Mouse (Mus musculus) heart, embryonic 12.5 days (tissue): ENCODE measurements at regions not wholly inside any gene's neighbourhood (a gene's known extent, or its start where the extent isn't known, plus 50 kb on each side); places are given as distances from the start of the nearest gene placed in this dataset.

Experiments used
- ATAC-seq: fragments of 200-750 bp; cut with Nextera tagmentation; 2 replicates; pipeline ENCODE4 v1.8.0; 2017; ENCODE audit warnings: moderate TSS enrichment, moderate library complexity; ENCODE audit not compliant: insufficient number of reproducible peaks, low FRiP score
- H3K27ac ChIP-seq: fragments of 300-500 bp; sonication (generic); 2 replicates; pipeline ENCODE4 v1.5.1; 2016; ENCODE audit warnings: mild to moderate bottlenecking, moderate library complexity; ENCODE audit not compliant: poor library complexity, severe bottlenecking
- H3K27me3 ChIP-seq: fragments of 300-500 bp; sonication (generic); replicated peaks from 2 replicates; pipeline ENCODE4 v1.6.1; 2016; ENCODE audit warnings: mild to moderate bottlenecking, moderate library complexity
- H3K36me3 ChIP-seq: fragments of 300-500 bp; sonication (generic); 2 replicates; pipeline ENCODE4 v1.6.1; 2016; ENCODE audit warnings: mild to moderate bottlenecking, moderate library complexity
- H3K4me1 ChIP-seq: fragments of 300-500 bp; sonication (generic); replicated peaks from 2 replicates; pipeline ENCODE4 v1.6.1; 2016; ENCODE audit warnings: mild to moderate bottlenecking
- H3K4me2 ChIP-seq: fragments of 300-500 bp; sonication (generic); 2 replicates; pipeline ENCODE4 v1.6.1; 2016; ENCODE audit warnings: mild to moderate bottlenecking, moderate library complexity
- H3K4me3 ChIP-seq: fragments of 300-500 bp; sonication (generic); 2 replicates; pipeline ENCODE4 v1.5.1; 2016; ENCODE audit warnings: mild to moderate bottlenecking
- H3K9ac ChIP-seq: fragments of 300-500 bp; sonication (generic); 2 replicates; pipeline ENCODE4 v1.6.1; 2016; ENCODE audit warnings: mild to moderate bottlenecking, moderate library complexity
- H3K9me3 ChIP-seq: fragments of 300-500 bp; sonication (generic); replicated peaks from 2 replicates; pipeline ENCODE4 v1.6.1; 2016; ENCODE audit warnings: mild to moderate bottlenecking, moderate library complexity
- WGBS: fragments of 180-500 bp; shearing (Covaris S2); methylation state at CpG from one replicate; pipeline ENCODE4 v1.1.7; 2016; 5-methylcytosine and 5-hydroxymethylcytosine counted together

DNA sequence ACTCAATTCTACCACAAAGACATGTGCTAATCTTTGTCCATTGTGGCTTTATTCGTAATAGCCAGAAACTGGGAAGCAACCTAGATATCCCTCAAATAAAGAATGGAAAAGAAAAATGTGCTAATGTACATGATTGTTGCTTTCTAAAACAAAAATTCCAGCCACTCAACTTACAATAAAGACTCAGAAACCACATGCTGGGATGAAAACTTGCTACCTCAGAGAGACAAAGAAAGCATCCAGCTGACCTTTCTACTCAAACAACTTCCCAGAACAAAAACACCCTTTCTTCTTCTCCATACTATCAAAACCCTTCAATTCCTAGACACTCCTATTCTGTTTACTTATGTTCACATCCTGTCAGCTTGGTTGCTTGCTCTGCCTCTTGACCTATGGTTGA, 881.9 kb upstream of the Gm5150 start:
- no peak overlapping the region for H3K27ac ChIP-seq
- 72% methylated on average over 1 of the region's 1 CpGs for WGBS

DNA sequence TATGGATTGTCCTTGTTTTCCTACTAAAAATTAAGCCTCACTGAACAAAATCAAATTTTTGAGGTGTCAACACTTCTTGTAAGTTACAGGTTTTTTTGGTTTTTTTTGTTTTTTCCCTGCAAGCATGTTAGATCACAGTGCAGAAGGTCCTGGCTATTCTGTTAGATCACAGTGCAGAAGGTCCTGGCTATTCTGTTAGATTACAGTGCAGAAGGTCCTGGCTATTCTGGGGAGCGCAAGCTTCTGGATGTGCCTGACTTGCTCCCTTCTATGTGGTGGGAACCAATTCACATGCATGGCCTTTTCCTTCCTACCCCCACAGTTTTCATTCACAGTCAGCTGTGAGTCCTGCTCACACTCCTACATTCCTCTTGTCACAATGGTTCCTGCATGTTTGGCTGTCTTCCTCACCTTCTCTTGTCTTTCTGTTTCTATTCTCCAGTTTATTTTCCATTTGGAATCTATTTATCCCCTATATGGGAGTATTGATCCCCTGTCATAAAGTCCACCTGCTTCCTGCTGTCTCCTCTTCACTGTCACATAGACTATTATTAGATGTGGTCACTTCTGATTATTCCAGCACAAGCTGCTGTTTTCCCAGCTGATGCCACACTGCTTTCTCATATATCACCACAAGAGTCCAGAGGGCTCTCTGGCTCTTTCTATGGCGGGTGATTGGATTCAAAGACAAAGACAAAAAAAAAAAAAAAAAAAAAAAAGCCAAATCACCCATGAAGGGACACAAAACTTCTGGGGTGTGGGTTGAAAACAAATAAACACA, 866.3 kb upstream of the Gm5150 start:
- Histone ChIP-seq H3K36me3 (no peaks in the 10 kb centered on the region), H3K4me3 (no peak overlapping the region), H3K4me1 (no peaks in the 10 kb centered on the region), H3K9ac (no peak overlapping the region), H3K9me3 (no peaks in the 10 kb centered on the region), H3K27ac (no peak overlapping the region), H3K27me3 (no peaks in the 10 kb centered on the region), H3K4me2 (no peak overlapping the region)
- WGBS = 57% methylated on average over 2 of the region's 2 CpGs
- no peak for ATAC-seq

More for the DNA sequence above, 881.9 kb upstream of the Gm5150 start:
- H3K4me3 ChIP-seq = no peak overlapping the region
- no peaks in the 10 kb centered on the region for H3K36me3 ChIP-seq
- H3K4me1 ChIP-seq = no peaks in the 10 kb centered on the region
- no peak overlapping the region for H3K4me2 ChIP-seq
- no peak for ATAC-seq
- no peaks in the 10 kb centered on the region for H3K27me3 ChIP-seq
- H3K9ac ChIP-seq = no peak overlapping the region
- no peaks in the 10 kb centered on the region for H3K9me3 ChIP-seq

DNA sequence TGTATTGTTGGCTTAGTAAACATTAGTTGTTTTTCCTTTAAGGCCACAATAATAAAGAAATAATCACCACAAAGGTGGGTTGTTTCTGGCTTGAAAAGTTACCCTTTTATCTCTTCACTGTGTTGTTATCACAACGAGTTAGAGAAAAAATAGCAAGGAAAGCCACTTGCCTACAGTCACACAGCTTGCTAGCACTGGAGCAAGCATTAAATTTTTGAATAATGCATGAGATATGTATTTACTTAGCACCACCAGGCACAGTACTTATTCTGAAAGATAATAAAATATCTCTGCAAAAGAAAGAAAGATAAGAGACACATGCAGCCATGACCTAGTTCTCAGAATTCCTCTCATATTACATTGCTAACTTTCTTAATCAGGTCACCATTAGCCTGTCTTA, 853.8 kb upstream of the Gm5150 start:
- no peaks in the 10 kb centered on the region for H3K27me3 ChIP-seq
- H3K4me2 ChIP-seq = no peak overlapping the region
- ATAC-seq = no peak
- no peak overlapping the region for H3K27ac ChIP-seq
- H3K4me3 ChIP-seq = no peak overlapping the region
- H3K4me1 ChIP-seq = no peaks in the 10 kb centered on the region
- H3K9me3 ChIP-seq = no peaks in the 10 kb centered on the region
- H3K36me3 ChIP-seq = no peaks in the 10 kb centered on the region
- H3K9ac ChIP-seq = no peak overlapping the region
- WGBS = 15% methylated on average over 1 of the region's 1 CpGs

DNA sequence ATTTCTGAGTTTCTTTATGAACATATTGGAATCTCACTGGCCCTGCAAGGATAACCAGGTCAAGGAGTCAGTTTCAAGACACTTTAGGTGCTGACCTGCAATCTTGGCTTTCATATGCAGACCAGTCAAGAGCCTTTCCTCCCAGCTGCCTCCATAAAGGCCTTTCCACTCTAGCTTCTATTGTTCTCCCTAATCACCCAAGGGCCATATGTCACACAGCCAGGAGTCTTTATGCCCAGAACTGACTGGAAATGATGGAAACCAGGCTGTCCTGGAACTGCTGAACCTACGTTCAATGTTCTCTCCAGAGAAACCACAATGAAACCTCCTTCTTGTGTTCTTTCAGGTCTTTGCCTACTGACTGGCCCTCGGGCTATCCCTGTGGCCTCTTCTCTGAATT, 852.7 kb upstream of the Gm5150 start:
- Histone ChIP-seq H3K27ac (no peak overlapping the region), H3K4me1 (no peaks in the 10 kb centered on the region), H3K9ac (no peak overlapping the region), H3K9me3 (no peaks in the 10 kb centered on the region), H3K4me2 (no peak overlapping the region), H3K36me3 (no peaks in the 10 kb centered on the region), H3K27me3 (no peaks in the 10 kb centered on the region), H3K4me3 (no peak overlapping the region)
- WGBS = 58% methylated on average over 2 of the region's 2 CpGs
- ATAC-seq = no peak

DNA sequence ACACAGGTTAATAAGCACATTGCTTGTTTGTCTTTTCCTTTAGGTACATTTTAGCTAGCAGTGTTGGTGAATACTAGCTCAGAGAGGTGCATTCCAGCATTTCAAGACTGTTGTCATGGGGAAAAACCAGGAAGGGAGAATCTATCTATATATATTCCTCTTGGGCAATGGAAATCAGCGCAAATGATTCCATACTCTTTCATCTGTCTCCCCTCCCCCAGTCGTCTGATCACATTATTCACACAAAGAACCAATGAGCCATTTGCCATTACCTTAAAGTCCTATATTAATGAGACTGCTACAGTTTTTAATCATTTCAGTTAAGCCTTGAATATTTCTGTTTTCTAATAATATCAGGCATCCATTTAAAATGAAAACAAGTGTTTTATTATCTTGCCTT, 849.0 kb upstream of the Gm5150 start:
- Histone ChIP-seq H3K4me3 (no peak overlapping the region), H3K4me2 (no peak overlapping the region), H3K27ac (no peak overlapping the region), H3K9me3 (no peaks in the 10 kb centered on the region), H3K36me3 (no peaks in the 10 kb centered on the region), H3K27me3 (no peaks in the 10 kb centered on the region), H3K9ac (no peak overlapping the region), H3K4me1 (no peaks in the 10 kb centered on the region)
- ATAC-seq = no peak
- WGBS = 74% methylated on average over 2 of the region's 2 CpGs

DNA sequence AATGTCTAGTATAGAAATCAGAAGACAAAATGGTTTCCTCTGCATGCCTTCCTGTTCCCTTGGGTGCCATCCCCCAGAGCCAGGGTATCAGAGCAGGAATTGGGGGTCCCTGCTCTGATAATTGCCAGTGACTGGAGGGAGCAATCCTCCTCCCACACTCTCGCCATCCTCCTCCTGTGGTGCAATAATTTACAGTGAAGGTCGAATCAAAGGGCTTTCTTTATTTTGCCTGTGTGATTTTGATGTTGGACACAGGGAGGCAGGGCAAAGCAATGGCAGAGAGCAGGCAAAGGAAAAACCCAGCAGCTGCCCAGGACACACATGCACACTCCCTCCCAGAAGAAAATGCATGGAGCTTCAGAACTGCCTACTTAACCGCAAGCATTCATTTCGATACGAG, 847.8 kb upstream of the Gm5150 start:
- Histone ChIP-seq H3K27ac (no peak overlapping the region), H3K9ac (no peak overlapping the region), H3K4me2 (no peak overlapping the region), H3K4me3 (no peak overlapping the region), H3K27me3 (no peaks in the 10 kb centered on the region), H3K9me3 (no peaks in the 10 kb centered on the region), H3K36me3 (no peaks in the 10 kb centered on the region), H3K4me1 (no peaks in the 10 kb centered on the region)
- WGBS = 65% methylated on average over 5 of the region's 5 CpGs
- ATAC-seq = no peak

DNA sequence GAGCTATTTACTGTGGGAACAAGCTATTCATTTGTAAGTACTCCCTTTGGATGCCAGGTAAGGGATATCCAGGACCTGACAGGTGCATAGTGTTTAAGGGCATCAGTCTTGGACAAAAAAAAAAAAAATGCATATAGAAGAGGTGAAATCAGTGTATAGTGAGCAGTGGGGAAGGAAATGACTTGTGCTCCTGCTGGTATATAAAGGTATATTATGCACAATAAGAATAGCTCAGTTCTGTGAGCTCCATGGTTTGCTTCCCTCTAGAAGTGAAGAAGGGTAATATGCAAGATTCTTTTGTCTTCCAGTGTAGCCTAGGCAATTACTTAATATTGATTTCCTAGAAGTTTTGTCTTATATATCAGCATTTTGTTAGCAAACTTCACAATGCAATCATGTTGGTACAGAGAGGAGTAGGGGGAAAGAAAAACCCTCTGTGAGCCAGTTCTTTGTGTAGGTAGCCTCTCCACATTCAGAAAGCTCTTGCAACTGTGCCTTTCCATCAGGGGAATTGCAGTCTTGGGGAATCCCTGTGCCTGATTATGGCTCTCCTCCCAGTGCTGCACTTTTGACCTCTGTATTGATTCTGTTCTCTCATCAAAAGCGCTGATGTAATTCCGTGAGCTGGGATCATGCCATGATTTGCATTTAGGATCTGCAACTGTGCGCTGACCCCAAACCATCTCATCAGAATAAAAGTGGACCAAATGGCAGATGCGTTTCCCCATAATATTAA, 840.7 kb upstream of the Gm5150 start:
- no peak overlapping the region for H3K27ac ChIP-seq
- no peak for ATAC-seq
- no peak overlapping the region for H3K9ac ChIP-seq
- no peak overlapping the region for H3K4me3 ChIP-seq
- no peak overlapping the region for H3K4me2 ChIP-seq
- H3K9me3 ChIP-seq = no peaks in the 10 kb centered on the region
- WGBS = 76% methylated on average over 4 of the region's 4 CpGs
- no peaks in the 10 kb centered on the region for H3K27me3 ChIP-seq
- no peaks in the 10 kb centered on the region for H3K36me3 ChIP-seq
- no peaks in the 10 kb centered on the region for H3K4me1 ChIP-seq

DNA sequence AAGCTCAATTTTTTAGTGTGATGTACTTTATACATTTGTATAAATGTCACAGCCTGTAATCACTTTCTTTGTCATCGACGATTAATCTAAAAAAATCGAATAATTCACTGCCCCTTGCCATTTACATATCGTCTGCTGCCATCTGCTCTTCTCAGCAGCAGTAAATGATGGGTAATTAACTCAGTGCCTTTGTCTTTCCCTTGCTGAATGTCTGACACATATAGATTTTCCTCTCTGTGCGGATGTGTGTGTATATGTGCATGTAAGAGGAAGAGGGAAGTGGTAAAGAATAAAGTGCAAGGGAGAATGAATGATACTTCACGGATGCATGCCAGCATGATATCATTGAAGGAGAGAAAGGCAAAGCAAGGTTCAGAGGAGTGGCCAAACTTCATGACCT, 814.3 kb upstream of the Gm5150 start:
- no peak overlapping the region for H3K4me3 ChIP-seq
- no peaks in the 10 kb centered on the region for H3K4me1 ChIP-seq
- no peaks in the 10 kb centered on the region for H3K9me3 ChIP-seq
- WGBS = 75% methylated on average over 6 of the region's 6 CpGs
- H3K27me3 ChIP-seq = no peaks in the 10 kb centered on the region
- ATAC-seq = no peak
- H3K4me2 ChIP-seq = no peak overlapping the region
- H3K9ac ChIP-seq = no peak overlapping the region
- no peak overlapping the region for H3K27ac ChIP-seq
- no peaks in the 10 kb centered on the region for H3K36me3 ChIP-seq

DNA sequence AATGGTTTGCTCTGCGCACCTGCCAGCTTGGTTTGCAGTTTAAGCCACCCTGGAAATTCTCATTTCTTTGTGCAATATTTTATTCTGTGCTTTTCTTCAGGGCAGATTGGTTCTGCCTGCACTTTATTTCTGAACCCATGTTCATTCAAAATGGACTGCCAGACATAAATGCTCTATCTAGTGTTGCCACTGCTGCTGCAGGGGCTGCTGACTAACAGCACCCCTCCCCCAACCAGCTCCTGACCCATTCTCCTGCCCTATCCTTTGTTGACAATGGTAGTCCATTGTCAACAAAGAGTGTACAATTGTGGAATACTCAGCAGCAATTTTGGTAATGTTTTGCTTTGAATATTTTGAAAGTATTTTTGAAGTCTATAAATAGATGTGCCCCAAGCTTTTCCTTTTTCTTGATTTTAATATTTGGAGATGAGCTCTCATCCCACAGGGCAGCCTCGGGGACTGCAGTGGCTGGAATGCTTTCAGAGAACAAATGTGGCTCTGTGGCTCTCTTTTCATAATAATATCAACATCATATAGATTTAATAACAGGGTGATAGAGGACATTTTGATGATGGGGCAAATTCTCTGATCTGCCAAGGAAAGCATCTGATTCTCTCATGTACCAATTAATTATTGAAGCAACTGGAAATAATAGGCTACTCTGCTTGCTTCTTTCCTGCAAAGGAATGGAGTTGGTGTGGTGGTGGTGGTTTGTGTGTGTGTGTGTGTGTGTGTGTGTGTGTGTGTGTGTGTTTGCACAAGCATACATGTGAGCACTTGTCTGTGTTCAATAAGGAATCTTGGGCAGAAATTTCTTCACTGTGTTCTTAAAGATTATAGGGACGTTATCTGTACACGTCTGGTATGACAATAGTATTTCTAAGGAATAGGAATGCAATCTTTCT, 813.2 kb upstream of the Gm5150 start:
- Histone ChIP-seq H3K27ac (no peak overlapping the region), H3K9me3 (no peaks in the 10 kb centered on the region), H3K4me3 (no peak overlapping the region), H3K27me3 (no peaks in the 10 kb centered on the region), H3K9ac (no peak overlapping the region), H3K36me3 (no peaks in the 10 kb centered on the region), H3K4me2 (no peak overlapping the region), H3K4me1 (no peaks in the 10 kb centered on the region)
- WGBS = 73% methylated on average over 4 of the region's 4 CpGs
- no peak for ATAC-seq

DNA sequence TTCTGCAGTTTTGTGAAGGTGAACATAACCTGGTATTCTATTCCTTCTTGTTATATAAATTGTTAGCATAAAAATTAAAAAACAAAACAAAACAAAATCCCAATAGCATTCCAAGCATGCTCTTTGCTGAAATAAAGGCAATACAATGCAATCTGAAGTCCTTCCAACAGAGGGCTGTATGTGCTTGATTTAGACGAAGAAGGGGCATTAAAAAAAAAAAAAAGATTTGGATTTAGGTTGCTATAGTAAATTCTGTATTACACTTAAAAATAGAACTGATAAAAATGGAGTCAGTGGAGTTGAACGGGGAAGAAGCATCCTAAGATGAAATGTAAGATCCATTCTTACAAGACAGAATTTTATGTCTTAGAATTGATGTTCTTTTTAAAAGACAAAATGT, 810.6 kb upstream of the Gm5150 start:
- Histone ChIP-seq H3K4me3 (no peak overlapping the region), H3K27ac (no peak overlapping the region), H3K9ac (no peak overlapping the region), H3K4me1 (no peaks in the 10 kb centered on the region), H3K4me2 (no peak overlapping the region), H3K9me3 (no peaks in the 10 kb centered on the region), H3K27me3 (no peaks in the 10 kb centered on the region), H3K36me3 (no peaks in the 10 kb centered on the region)
- WGBS = 22% methylated on average over 2 of the region's 2 CpGs
- ATAC-seq = no peak

DNA sequence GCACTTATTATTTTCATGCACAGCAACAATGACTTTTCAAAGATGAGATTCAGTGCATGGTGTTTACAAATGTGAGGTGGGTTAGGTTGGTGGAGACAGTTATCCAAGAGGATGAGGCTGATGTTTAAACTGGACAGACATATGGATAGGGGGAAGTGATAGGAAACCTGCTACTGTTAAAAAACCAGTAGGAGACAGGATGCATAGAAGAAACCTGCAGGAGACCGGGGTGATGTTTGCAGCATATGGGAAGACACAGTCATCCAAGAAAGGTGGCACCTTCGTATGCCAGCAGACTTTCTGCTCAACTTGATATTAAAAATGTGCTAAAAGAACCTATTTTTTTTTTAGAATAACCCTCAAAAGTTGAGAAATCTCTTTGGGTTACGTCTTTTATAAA, 809.9 kb upstream of the Gm5150 start:
- no peak overlapping the region for H3K4me3 ChIP-seq
- no peaks in the 10 kb centered on the region for H3K9me3 ChIP-seq
- no peak overlapping the region for H3K4me2 ChIP-seq
- H3K27me3 ChIP-seq = no peaks in the 10 kb centered on the region
- no peak for ATAC-seq
- 54% methylated on average over 3 of the region's 3 CpGs for WGBS
- no peak overlapping the region for H3K9ac ChIP-seq
- no peak overlapping the region for H3K27ac ChIP-seq
- no peaks in the 10 kb centered on the region for H3K36me3 ChIP-seq
- no peaks in the 10 kb centered on the region for H3K4me1 ChIP-seq
